Mouse (Mus musculus): ENCODE data around the gene Lrrc23.

Lrrc23 gene

DNA sequence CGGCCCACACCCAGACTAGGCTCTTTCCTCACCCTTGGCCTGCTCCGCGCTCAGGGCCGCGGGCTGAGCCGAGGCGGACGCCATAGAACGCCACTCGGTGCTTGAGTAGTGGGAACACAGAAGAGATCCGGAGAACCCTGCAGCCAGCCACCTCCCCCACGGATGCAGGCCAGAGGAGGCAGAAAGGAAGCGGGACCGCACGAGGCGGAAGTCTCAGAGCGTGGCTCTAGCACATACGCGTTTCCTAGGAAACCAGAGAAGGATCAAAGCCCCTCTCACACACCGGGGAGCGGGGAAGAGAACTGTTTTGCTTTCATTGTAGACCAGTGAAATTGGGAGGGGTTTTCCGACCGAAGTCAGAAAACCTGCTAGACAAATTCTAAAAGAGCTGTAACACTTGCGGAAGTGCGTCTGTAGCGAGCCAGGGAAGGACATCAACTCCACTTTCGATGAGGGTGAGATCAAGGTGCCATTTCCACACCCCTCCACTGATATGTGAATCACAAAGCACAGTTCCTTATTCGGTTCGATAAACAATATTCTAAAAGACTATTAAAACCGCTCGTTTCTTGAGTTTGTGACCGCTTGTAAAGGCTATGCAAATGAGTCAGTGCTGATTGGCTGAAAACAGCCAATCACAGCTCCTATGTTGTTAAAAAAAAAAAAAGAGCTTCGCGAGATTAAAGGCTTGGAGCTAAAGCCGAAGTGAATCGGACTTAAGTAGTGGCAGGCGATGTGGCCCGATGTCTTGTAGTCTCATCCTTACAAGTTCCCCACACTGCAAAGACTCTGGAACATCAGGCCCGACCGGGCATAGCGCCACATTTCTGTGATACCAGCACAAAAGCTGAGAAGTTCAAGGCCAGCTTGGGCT, 38.4 kb downstream of the Lrrc23 start, which contains the start of gene Grcc10:
TSS of gene Grcc10 (minus strand) at position 487 of the 874 bp plus-strand sequence.
- peak; percentile 97 for DNase-seq (ENCODE audit: low read depth)

DNA sequence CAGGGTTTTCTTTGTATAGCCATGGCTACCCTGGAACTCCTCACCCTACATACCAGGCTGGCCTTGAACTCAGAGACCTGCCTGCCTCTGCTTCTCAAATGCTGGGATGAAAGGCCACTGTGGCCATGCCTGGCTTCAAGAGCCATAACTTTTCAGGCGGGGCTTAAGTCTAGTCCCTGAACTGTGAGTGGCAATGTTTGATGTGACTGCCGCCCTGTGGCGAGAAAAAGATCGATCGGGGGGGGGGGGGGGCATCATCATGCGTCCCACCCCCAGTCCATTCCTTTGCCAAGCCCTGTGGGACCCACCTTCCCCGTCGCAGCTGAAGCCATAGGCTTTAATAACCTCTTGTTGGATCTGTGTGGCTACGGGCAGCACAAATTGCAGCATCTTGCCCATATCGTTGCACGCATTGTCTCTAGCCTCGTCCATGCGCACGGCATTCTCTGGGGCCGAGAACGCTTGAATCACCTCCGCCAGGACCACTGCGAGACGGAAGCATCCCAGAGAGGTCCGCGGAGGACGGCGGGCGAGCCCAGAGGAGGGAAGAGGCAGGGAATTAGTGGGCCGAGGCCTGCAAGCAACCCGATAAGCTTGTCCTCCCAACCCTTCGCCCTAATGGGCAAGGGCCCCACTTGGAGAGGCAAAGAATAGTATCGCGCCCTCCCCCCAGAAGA, 39.2 kb downstream of the Lrrc23 start:
- DNase-seq (ENCODE audit: low read depth), result peak; percentile 88

DNA sequence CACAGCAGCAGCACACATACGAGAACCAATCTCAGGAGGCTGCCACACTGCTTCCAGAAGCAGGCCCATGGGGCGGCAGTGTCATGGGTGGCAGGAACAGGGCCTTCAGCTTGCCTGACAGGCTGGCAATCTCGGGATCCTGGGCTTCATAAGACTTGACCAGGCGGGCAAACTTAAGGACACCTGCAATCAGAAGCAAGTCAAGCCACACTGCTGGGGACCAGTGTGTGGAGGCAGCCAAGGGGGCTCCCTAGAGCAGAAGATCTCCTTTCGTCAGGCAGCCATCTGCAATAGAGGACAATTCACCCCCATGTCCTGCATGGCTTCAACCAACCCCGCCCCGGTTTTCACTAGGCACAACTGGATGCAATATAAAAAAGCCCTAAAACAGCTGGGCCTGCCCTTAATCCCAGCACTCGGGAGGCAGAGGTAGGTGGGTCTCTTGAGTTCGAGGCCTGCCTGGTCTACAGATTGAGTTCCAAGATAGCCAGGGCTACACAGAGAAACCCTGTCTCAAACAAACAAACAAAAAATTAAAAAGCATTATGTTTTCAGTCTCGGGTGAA, 40.2 kb downstream of the Lrrc23 start:
- DNase-seq (ENCODE audit: low read depth), result no peak

DNA sequence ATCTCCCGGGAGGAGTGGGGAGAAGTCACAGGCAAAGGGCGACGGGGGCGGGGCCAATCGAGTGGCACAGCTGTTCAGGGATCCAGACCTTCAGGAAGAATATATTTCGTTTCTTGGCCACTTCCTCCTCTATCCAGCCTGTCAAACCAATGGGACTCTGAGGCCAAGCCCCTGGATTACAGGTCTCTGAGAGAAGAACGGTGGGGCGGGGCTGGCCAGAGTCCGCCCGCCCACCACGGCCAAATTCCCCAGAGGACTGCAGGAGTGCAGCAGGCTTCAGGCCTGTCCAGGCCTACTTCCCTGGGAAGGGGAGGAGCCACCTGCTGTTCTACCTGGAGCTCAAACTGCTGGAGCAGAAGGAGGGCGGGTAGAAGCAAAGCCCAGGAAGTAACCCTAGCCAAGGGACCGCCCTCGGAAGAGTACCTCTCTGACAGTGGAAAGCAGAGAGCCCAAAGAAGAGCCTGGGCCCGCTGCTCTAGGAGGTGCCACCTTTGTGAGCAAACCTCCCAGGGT, 41.0 kb downstream of the Lrrc23 start, which contains the start of gene Ptpn6:
TSS of gene Ptpn6 (minus strand) at position 204 of the 513 bp plus-strand sequence.
- DNase-seq (ENCODE audit: low read depth), result peak; percentile 68

DNA sequence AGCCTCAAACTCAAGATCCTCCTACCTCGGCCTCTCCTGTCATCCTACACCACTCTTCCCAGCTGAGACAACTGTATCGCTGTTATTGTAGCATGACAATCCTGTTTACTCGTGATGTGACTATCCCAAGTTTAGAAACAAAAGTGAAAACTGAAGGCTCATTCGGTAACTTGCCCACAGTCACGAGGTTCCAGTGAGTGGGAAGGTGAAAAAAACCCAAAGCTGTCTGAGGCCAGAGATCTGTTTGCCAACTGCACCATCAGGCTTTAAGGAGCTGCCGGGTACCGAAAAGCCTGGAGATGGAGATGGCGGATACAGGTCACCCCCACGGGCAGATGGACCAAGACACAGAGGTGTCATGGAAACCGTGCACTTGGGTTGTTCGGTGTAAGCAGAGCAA, 42.5 kb downstream of the Lrrc23 start:
- no peak for DNase-seq (ENCODE audit: low read depth)

DNA sequence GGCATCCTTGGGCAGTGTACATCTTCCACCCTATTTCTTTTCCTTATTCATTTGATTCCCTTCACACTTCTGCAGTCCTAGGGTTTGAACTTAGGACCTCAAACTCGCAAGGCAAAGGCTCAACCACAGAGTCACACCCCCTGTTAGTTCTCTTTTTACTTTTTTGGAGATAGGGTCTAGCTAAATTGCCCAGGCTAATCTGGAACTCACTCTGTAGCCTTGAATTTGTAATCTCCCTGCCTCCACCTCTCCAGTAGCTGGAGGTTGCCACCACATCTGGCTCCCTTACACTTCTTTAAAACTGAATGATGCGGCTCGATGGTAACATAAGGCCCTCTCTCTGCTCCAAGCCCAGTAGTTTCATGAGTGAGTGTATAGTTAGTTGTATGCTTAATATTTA, 45.1 kb downstream of the Lrrc23 start:
- no peak for DNase-seq (ENCODE audit: low read depth)

DNA sequence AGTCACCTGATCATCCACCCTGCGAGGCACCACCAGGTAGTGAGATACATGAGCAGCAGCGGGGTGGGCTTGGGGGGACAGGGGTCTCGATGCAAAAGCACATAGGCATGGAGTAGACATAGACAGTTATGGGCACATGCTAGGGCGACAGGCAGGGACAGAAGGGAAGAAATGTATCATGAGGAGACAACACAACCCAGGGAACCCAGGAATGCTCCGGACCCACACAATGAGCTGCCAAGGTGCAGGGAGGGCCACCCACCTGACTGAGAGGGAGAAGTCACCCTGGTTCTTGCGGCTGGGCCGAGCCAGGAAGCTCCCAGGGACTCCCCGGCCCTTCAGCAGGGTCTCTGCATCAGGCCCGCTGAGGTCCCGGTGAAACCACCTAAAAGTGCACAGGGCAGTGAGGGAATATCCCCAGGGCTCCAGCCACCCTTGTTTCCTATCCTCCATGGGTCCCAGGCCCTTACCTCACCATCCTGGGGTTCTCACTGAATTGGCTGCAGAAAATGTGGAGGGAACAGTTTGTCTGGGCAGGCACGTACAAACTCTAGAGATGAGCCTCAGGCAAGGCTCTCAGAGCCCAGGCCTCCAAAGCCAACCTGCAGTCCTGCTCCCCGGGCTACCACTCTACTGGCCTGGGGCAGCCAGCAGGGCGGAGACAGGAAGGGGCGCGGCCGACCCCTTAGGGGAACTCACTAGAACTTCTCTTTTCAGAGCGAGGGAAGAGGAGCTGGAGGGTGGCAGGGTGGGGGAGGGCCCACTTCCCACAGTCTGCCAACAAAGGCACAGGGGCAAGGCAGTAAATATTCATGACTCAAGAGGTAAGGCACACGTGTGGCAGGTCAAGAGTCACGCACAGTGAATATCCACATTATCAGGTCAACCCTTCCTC, 46.8 kb downstream of the Lrrc23 start:
- DNase-seq (ENCODE audit: low read depth), result peak; percentile 70

DNA sequence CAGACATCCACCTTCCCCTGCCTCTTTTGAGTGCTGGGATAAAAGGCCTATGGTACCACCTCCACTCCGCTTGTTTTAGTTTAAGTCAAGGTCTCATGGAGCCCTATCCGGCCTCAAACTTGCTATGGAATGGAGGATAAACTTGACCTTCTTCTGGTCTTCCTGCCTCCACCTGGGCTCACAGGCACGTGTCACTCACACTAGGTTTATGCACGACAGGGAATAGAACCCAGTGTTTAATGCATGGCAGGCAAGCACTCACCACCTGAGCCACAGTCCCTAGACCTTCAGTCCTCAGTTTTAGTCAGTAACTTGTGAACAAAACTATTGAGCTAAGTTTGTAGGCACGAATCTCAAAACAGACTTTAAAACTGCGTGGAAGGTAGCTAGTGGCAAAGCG, 48.5 kb downstream of the Lrrc23 start:
- no peak for DNase-seq (ENCODE audit: low read depth)

DNA sequence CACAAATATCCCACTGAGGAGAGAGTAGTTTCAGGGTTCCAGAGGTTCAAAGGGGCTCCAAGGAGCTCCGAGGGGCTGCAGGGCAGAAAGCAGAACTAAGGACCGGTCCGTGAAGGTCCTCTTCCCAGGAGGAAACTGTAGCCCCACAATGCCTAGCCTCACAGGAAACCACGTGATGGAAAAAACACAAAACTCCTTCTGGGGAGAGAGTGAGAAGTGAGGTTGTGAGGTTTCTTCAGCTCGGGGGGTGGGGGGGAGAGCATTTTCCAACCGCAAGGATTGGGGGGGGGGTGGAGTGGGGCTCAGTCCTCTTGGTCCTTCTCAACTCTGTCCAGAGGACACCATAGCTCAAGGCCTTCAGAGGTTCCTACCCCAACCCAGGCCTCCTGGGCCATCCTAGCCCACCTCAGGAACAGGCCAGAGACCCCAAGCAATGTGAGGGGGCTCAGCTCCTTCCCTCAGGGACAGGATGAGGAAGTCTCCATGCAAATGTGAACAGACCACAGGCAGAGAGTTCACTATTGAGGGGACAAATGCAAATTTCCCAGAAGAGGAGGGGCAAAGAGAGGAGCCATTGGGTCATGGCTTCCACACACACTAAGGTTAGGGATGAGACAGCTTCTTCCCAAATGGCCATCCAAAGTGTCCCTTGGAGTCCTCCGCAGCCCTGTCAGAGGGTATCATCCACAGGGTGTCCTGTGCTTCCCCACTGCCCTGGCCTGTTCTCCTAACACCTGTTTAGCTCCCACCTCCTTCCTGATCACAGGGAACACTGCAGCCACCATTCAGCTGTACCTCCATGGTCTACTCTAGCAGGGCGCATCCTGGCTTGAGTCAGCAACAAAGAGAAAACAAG, 49.4 kb downstream of the Lrrc23 start:
- DNase-seq (ENCODE audit: low read depth), result peak; percentile 70

DNA sequence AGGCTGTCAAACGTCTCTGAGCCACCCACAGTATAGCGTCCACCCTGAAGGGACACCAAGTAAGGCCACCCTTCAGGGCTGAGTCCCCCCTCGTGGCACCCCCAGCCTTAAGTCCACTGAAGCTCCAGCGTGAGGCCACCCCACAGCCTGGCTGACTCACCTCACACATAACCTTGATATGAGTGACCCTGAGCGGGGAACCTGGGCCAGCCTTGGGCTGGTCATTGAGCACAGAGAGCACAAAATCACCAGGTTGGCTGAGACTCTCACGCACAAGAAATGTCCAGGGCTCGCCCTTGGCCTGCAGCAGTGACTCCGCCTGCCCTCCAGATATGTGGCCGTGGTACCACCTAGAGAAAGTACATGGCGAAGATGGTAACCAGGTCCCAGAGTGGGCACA, 50.9 kb downstream of the Lrrc23 start:
- DNase-seq (ENCODE audit: low read depth), result no peak

DNA sequence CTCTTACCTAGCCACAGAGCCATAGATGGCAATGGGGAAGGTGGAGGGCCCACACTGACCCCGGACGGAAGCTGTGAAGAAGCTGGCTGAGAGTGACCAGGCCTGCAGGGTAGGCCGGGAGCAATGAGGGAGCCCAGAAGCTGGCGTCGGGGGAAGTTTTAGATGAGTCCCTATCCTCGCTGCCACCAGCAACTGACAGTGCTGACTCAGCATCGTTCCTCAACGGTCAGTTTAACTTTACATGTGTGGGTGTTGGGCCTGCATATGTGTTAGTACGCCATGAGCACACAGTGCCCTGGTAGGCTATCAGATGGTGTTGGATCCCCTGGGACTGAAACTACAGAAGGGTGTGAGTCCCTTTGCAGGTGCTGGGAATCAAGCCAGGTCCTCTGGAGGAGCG, 55.1 kb downstream of the Lrrc23 start:
- DNase-seq (ENCODE audit: low read depth), result no peak

DNA sequence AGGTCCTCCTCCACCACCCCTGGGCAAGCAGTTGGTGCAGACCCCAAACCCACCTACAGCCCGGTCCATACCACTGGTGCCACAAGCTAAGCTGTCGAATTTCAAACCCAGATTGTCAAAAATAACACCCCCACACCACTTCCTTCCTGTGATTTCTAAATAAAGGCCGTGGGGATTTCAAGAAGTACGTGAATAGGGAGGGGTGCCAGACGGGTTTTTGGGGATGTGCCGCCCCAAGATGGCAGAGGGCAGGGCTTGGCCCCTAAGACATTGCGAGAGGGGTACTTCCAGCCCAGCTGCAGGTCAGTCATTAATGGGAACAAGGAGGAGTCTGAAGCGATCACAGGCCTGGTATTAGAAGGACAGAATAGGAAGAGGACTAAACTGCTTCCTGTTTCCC, 56.0 kb downstream of the Lrrc23 start:
- no peak for DNase-seq (ENCODE audit: low read depth)

DNA sequence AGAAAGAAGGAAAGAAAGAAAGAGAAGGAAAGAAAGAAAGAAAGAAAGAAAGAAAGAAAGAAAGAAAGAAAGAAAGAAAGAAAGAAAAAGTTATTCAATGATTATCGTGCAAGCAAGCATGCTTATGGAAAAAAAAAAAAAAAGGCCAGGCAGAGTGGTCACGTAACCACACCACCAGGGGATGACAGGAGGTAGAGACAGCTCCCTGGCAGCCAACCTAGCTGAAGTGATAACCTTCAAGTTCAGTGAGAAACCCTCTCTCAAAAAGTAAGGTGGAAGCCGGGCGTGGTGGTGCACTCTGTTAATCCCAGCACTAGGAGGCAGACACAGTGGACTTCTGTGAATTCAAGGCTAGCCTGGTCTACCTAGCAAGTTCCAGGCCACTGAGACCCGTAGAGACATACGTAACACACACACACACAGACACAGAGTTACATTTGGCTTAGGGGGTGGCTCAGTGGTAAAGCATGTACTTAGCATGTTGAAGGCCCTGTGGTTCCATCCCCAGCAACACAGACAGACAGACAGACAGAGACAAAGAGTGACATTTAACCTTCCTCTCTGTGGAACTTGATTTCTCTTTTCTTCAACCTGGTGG, 56.6 kb downstream of the Lrrc23 start:
- peak; percentile 58 for DNase-seq (ENCODE audit: low read depth)

DNA sequence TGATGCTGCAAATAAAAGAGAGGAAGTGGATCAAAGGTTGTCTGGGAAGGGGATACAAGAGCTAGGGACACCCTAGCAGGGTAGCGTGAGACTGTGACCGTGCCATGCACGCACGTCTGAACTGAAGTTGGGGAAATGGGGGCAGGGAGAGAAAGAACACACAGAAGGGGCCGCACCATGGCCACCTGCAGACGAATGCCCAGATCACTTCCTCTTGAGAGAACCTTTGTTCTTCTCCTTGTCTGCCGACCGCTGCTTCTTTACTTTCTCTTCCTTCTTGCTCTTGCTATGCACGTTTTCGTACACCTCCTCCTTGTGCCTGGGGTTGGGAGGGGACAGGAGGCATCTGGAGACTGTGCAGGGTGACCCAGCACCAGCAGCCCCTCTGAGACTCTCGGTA, 58.6 kb downstream of the Lrrc23 start:
- peak; percentile 51 for DNase-seq (ENCODE audit: low read depth)
